In genomic region chr11:74907850-74908249, GRCm38 (mm10) we compare ENCODE assay signal across 25 mouse cellular contexts.
"Had no signal": no experiment of that assay in that cellular context is flagged by ENCODE, and none has a peak within 500 bp of the region (broad histone marks: within the 10 kb centered on the region; RNA-seq: fewer than 3 reads in every experiment).

No protein-coding gene starts in this region.

- H3K4me1 ChIP-seq: embryonic facial prominence, embryonic 10.5 days; embryonic facial prominence, embryonic 12.5 days; embryonic facial prominence, embryonic 13.5 days; embryonic facial prominence, embryonic 15.5 days; forebrain, embryonic 10.5 days; forebrain, embryonic 12.5 days; forebrain, embryonic 13.5 days; heart, embryonic 10.5 days had no signal

- H3K27me3 ChIP-seq: embryonic facial prominence, embryonic 12.5 days; embryonic facial prominence, embryonic 13.5 days; embryonic facial prominence, embryonic 15.5 days; forebrain, embryonic 12.5 days; forebrain, embryonic 13.5 days had no signal

- DNase-seq: cerebellum, adult 9-10 months; cerebellum, adult 9-11 months; cerebellum, postnatal 25 days; cerebellum, postnatal 36 days; embryo, embryonic 11 days; forebrain, postnatal 0 days; gastrocnemius, adult 2 months; gastrocnemius, postnatal 10 days; gastrocnemius, postnatal 14 days; gastrocnemius, postnatal 25 days; gastrocnemius, postnatal 36 days; heart, adult 11 months; heart, adult 18-20 months; heart, adult 2 months had no signal

- H3K4me2 ChIP-seq: embryonic facial prominence, embryonic 12.5 days; embryonic facial prominence, embryonic 13.5 days; embryonic facial prominence, embryonic 15.5 days; forebrain, embryonic 12.5 days; forebrain, embryonic 13.5 days had no signal

- ATAC-seq: forebrain, embryonic 13.5 days; forebrain, embryonic 14.5 days; forebrain, embryonic 16.5 days; forebrain, postnatal 0 days had no signal

- H3K9me3 ChIP-seq: embryonic facial prominence, embryonic 10.5 days; embryonic facial prominence, embryonic 12.5 days; embryonic facial prominence, embryonic 13.5 days; embryonic facial prominence, embryonic 15.5 days; forebrain, embryonic 10.5 days; forebrain, embryonic 12.5 days; forebrain, embryonic 13.5 days; heart, embryonic 10.5 days had no signal

- H3K4me3 ChIP-seq: embryonic facial prominence, embryonic 10.5 days; embryonic facial prominence, embryonic 12.5 days; embryonic facial prominence, embryonic 13.5 days; embryonic facial prominence, embryonic 15.5 days; erythroblast, embryonic 14.5 days; forebrain, embryonic 10.5 days; forebrain, embryonic 12.5 days; forebrain, embryonic 13.5 days; gastrocnemius, adult 2 months; heart, adult 2 months; heart, embryonic 10.5 days had no signal

- H3K9ac ChIP-seq: embryonic facial prominence, embryonic 12.5 days; embryonic facial prominence, embryonic 13.5 days; embryonic facial prominence, embryonic 15.5 days; forebrain, embryonic 12.5 days; forebrain, embryonic 13.5 days; forebrain, postnatal 0 days had no signal

- H3K27ac ChIP-seq: embryonic facial prominence, embryonic 10.5 days; embryonic facial prominence, embryonic 12.5 days; embryonic facial prominence, embryonic 13.5 days; embryonic facial prominence, embryonic 15.5 days; forebrain, embryonic 10.5 days; forebrain, embryonic 12.5 days; forebrain, embryonic 13.5 days; gastrocnemius, adult 2 months; heart, adult 2 months; heart, embryonic 10.5 days had no signal
